Mouse (Mus musculus) inflammation-experienced regulatory T-cells (primary cell): Measurements from ENCODE around the gene Ctsg. TPM values are rescaled to one million over a fixed set of nuclear protein-coding genes. Genes with fewer than 3 reads are reported as not detected.

ENCODE experiments used
- polyA plus RNA-seq, 2 experiments: library from polyadenylated mRNA; unstranded; fragments of 100-300 nt; shearing (Covaris generic); gene quantifications; one replicate each; pipeline ENCODE4 v1.2.1; 2017

Ctsg gene
- polyA plus RNA-seq, result under 1 TPM in 1 of 2 experiments, not detected in 1; 0.54 TPM

GRCm38 (mm10) chr14:56102386-56102785, at the start of gene Ctsg:
Gene Ctsg (minus strand): TSS chr14:56102574.

DNA sequence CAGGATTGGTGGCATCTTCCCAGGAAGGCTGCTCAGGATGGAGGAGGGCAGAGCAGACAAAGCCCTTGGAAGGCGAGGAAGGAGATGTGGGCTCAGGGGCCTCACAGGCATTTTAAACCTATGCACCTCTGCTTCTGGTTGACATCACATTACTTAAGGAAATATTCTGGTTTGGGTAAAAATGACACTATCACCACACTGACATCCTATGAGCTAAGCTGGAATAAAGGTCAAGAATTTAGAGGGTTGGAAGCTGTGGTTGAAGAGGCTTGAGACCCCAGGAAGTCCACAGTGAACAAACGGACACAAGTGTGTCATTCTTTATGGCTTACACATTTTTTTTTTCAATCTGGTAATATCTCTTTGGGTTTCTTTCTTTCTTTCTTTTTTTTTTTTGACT, 30.1 kb upstream of the Ctsg start, which contains the start of gene Gzmd:
Gene Gzmd (minus strand): TSS at position 101 of the 400 bp plus-strand sequence.

DNA sequence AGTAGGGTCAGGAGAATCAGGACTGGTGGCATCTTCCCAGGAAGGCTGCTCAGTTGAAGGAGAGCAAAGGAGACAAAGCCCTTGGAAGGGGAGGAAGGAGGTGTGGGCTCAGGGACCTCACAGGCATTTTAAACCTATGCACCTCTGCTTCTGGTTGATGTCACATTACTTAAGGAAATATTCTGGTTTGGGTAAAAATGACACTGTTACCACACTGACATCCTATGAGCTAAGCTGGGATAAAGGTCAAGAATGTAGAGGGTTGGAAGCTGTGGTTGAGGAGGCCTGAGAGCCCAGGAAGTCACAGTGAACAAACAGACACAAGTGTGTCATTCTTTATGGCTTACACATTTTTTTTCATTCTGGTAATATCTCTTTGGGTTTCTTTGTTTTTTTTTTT, 18.2 kb upstream of the Ctsg start, which contains the start of gene Gzme:
Gene Gzme (minus strand): TSS at position 101 of the 400 bp plus-strand sequence.

DNA sequence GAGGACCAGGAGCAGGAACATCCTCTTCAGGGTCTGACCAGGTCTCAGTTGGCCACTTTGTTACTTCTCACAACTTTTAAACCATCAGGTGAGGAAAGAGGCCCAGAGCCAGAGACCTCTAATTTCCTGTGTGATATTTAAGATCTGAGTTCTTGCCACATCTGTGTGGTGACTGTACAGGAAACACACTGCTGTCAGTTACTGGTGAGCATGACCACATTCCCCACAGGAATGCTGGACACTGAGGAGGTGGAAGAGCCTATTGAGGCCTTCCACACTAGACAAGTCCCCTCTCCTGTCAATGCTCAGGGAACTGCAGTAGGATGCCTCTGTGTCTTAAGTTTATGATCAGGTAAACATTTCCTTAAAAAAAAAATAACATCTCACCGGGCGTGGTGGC, 17.2 kb downstream of the Ctsg start, which contains the start of gene Mcpt8:
Gene Mcpt8 (minus strand): TSS at position 107 of the 400 bp plus-strand sequence.

DNA sequence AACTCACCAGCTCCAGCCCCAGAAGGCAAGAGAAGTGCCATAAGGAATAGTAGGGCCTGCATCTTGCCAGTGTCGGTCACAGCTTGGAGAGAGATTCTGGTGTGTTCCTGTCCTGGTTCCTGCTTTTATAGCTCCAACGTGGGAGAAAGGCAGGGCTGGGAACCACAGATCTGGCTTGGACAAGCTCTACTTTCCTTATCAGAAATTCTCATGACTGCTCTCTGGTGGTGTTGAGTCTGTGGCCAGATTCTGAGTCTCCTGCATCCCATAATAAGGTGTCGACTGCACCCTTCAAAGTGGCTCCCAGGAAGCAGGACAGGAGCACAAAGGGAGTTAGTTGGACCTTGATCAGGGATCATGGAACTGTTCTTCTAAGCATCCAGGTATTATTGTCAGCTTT, 40.2 kb downstream of the Ctsg start, which contains the start of gene Mcpt4:
Gene Mcpt4 (minus strand): TSS at position 101 of the 400 bp plus-strand sequence.

Other genes with a start within 250 kb of the Ctsg start
- 1 to 10 TPM in 1 of 2 experiments, under 1 TPM in 1; 0.22 to 1.5 TPM for gene Nynrin, start 248.6 kb downstream of the Ctsg start, polyA plus RNA-seq
- gene Cbln3, start 218.2 kb downstream of the Ctsg start, polyA plus RNA-seq, result under 1 TPM; 0.33 to 0.48 TPM
- 10 to 100 TPM; 67.6 to 78.9 TPM for gene Khnyn, start 217.6 kb downstream of the Ctsg start, polyA plus RNA-seq
- 10 to 100 TPM; 72.3 to 79.5 TPM for gene Sdr39u1, start 202.3 kb downstream of the Ctsg start, polyA plus RNA-seq
- gene Cma1, start 157.9 kb downstream of the Ctsg start, polyA plus RNA-seq, result not detected
- not detected for gene Cma2, start 151.6 kb downstream of the Ctsg start, polyA plus RNA-seq
- gene Mcpt1, start 84.6 kb downstream of the Ctsg start, polyA plus RNA-seq, result not detected
- under 1 TPM in 1 of 2 experiments, not detected in 1; 0.32 TPM for gene Mcpt9, start 72.1 kb downstream of the Ctsg start, polyA plus RNA-seq
- not detected for gene Mcpt2, start 60.5 kb downstream of the Ctsg start, polyA plus RNA-seq
- gene Mcpt4, start 40.3 kb downstream of the Ctsg start, polyA plus RNA-seq, result not detected
- gene Mcpt8, start 17.3 kb downstream of the Ctsg start, polyA plus RNA-seq, result under 1 TPM; 0.19 to 0.58 TPM
- gene Gzme, start 18.1 kb upstream of the Ctsg start, polyA plus RNA-seq, result under 1 TPM in 1 of 2 experiments, not detected in 1; 0.18 TPM
- under 1 TPM in 1 of 2 experiments, not detected in 1; 0.29 TPM for gene Gzmd, start 30.0 kb upstream of the Ctsg start, polyA plus RNA-seq
- gene Gzmg, start 57.0 kb upstream of the Ctsg start, polyA plus RNA-seq, result not detected
- not detected for gene Gzmn, start 72.0 kb upstream of the Ctsg start, polyA plus RNA-seq
- gene Gzmf, start 108.8 kb upstream of the Ctsg start, polyA plus RNA-seq, result not detected
- 1 to 10 TPM; 4.9 to 7.4 TPM for gene Gzmc, start 132.1 kb upstream of the Ctsg start, polyA plus RNA-seq
- gene Gzmb, start 159.7 kb upstream of the Ctsg start, polyA plus RNA-seq, result 10 to 100 TPM in 1 of 2 experiments, 1 to 10 TPM in 1; 4.9 to 17.7 TPM